Mouse (Mus musculus) ES-Bruce4 (cell line): ENCODE measurements around the gene Cish.

Experiments used
- CTCF ChIP-seq: IDR thresholded peaks from one replicate; pipeline ENCODE4 v1.8.1; 2011; ENCODE audit warnings: low read depth, low read length
- EP300 ChIP-seq: IDR thresholded peaks from 2 replicates; pipeline ENCODE4 v1.6.1; 2011; ENCODE audit warnings: low read depth, low read length; ENCODE audit not compliant: insufficient read depth
- POLR2A ChIP-seq: IDR thresholded peaks from one replicate; pipeline ENCODE4 v1.8.1; 2011; ENCODE audit warnings: low read length; ENCODE audit not compliant: insufficient read depth

DNA sequence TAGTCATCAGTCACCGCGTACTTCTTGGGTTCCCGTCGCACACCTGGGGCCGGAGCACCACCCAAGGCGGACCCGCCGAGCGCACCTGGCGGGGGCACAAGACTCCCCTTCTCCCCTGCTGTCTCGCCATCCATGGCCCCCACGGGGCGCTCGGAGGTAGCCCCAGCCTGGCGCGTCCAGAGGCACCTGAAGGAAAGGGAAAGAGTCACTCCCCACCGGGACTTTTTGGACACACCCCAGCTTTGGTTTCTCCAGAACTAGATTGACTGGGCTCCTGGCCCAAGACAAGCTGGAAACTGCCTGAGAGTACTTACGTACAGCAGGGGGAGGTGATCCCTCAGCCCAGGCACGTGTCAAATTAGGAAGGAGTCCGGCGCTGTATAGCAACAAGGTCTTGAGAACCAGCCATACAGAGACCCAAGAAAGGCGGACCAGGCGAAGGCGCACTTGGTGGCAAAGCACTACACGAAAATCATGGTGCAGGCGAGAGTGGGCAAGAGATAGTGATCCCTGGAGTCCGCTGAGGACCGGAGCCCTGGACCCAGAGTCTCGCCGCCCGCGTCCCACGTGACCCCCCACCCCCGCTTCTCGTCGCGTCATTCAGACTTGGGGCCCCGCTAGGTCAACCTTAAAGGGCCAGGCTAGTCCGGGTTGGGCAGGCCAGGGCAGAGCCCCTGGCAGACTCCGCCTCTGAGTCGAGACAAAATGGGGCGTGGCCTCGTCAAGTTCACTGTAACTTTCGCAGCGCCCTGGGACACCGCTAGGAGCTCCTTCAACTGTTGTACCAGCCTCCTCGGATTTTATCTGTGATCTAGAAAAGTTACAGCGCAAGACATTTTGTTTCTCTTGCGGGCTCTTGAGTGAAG lies 6.4 kb upstream of the Cish start, which contains the start of gene Mapkapk3:
- TF ChIP-seq CTCF (no peak), EP300 (0 out of 2 replicates have a peak, but pooled peaks have one; percentile 41), POLR2A (no peak)
